Mouse (Mus musculus): ENCODE measurements around the gene Celf6. TPM values are rescaled to one million over a fixed set of nuclear protein-coding genes. Genes with fewer than 3 reads are reported as not detected.

Gene Celf6
- 0.06 TPM in 1 of 2 replicates, not detected in the other for polyA plus RNA-seq (2016; fragmentation: Nextera tagmentation; extraction: Ambion mirVana)

DNA sequence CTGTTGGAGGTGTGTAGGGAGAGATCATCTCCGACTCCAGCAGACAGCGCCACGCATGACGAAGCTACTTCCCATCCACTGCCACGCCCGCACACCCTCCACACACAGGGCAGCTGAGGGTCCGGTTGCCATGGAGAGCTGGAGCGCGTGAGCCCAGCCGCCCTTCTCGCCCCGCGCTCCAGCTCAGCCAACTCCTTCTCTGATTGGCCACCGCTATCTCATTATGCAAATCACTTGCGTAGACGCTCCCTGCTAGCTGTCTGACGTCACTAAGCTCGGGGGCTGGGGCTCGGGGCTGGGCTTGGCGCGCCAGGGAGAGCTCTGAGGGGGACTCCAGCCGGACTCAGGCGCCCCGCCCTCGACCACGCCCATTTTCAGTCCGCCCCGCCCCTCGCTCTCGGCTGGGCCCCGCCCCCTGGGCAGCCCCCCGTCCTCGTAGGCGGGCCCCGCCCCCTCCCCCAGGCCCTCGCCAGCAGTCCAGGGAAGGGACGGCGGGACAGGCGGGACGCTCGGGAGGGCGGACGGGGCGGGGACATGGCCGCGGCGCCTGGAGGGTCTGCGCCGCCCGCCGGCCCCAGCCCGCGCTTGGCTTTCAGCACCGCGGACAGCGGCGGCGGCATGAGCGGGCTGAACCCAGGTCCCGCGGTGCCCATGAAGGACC lies at the start of gene Celf6:
TSS of gene Celf6 (plus strand) at position 74 of the 661 bp plus-strand sequence.
- peaks cover 42% of the 10 kb centered on the region for H3K27me3 ChIP-seq (ENCODE audit: insufficient read depth, poor library complexity, severe bottlenecking)
- under 1% methylated on average over 59 of the region's 61 CpGs for WGBS

GRCm38 (mm10) chr9:59528274-59528673 lies 49.4 kb upstream of the Celf6 start:
- Histone ChIP-seq H3K4me1 (no peaks in the 10 kb centered on the region), H3K36me3 (no peaks in the 10 kb centered on the region), H3K4me3 (no peak overlapping the region), H3K27me3 (ENCODE audit: insufficient read depth, poor library complexity, severe bottlenecking) (no peaks in the 10 kb centered on the region), H3K27ac (no peak overlapping the region), H3K9me3 (no peaks in the 10 kb centered on the region)
- WGBS, result 92% methylated on average over 2 of the region's 2 CpGs
- DNase-seq (ENCODE audit: low spot score), result no peak

More for the DNA sequence above, at the start of gene Celf6:
- Histone ChIP-seq H3K9me3 (no peaks in the 10 kb centered on the region), H3K4me1 (peaks cover 17% of the 10 kb centered on the region), H3K27ac (no peak within 1 kb of the TSS), H3K36me3 (no peaks in the 10 kb centered on the region), H3K4me3 (peak within 1 kb of the TSS; percentile 58)
- DNase-seq (ENCODE audit: low spot score), result peak; percentile 100

DNA sequence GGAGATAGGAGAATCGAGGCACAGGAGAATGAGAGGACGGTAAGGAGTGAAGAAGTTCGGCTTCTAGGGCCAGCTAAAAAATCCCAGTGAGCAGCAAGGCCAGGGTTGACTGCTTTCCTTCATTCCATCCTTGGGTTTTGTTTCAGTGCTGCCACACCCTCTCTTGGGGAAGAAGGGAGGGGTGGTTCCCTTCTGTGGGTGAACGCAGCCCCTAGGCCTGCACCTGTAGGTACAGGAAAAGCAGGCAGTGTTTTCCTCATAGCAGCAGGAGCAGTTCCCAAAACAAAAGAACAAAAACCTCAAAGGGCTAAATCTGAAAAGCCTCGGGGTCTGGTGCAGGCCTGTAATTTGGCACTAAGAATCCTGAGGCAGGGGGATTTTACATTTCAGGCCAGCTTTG lies 46.1 kb upstream of the Celf6 start:
- H3K9me3 ChIP-seq, result no peaks in the 10 kb centered on the region
- H3K27ac ChIP-seq, result no peak overlapping the region
- DNase-seq (ENCODE audit: low spot score), result no peak
- H3K4me1 ChIP-seq, result no peaks in the 10 kb centered on the region
- no peaks in the 10 kb centered on the region for H3K27me3 ChIP-seq (ENCODE audit: insufficient read depth, poor library complexity, severe bottlenecking)
- no peaks in the 10 kb centered on the region for H3K36me3 ChIP-seq
- H3K4me3 ChIP-seq, result no peak overlapping the region
- WGBS, result 50% methylated on average over 5 of the region's 5 CpGs

- WGBS, result 72% methylated on average over 2 of the region's 2 CpGs
- H3K9me3 ChIP-seq, result no peaks in the 10 kb centered on the region
- no peaks in the 10 kb centered on the region for H3K4me1 ChIP-seq
- no peak overlapping the region for H3K27ac ChIP-seq
- no peaks in the 10 kb centered on the region for H3K27me3 ChIP-seq (ENCODE audit: insufficient read depth, poor library complexity, severe bottlenecking)
- H3K4me3 ChIP-seq, result no peak overlapping the region
- no peaks in the 10 kb centered on the region for H3K36me3 ChIP-seq
- no peak for DNase-seq (ENCODE audit: low spot score)
Observed at GRCm38 (mm10) chr9:59533422-59533821, 44.3 kb upstream of the Celf6 start.

GRCm38 (mm10) chr9:59533889-59534288 lies 43.8 kb upstream of the Celf6 start:
- Histone ChIP-seq H3K4me1 (0 out of 2 replicates have a peak, but pooled peaks cover under 1% of the 10 kb centered on the region), H3K27me3 (ENCODE audit: insufficient read depth, poor library complexity, severe bottlenecking) (no peaks in the 10 kb centered on the region), H3K9me3 (no peaks in the 10 kb centered on the region), H3K36me3 (no peaks in the 10 kb centered on the region), H3K4me3 (no peak overlapping the region), H3K27ac (no peak overlapping the region)
- DNase-seq (ENCODE audit: low spot score), result no peak
- WGBS, result 73% methylated on average over 4 of the region's 4 CpGs

DNA sequence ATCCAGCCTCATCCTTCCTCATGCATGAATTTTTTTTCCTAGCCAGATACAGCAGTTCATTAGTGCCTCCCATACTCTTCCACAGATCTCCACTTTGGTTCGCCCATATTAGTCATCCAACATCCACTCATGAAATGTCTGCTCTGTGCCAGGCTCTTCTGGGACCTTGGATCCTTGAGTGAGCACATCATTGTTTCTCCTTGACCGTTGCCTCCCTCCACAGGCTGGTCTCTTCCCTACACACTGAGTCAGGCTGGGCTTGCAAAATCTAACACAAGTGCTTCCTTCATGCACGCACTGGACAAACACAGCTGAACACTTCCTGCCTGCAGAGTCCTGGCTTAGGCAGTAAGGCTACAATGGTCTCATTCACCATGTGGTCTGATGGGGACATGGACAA lies 40.1 kb upstream of the Celf6 start:
- WGBS, result 68% methylated on average over 3 of the region's 3 CpGs
- peaks cover 21% of the 10 kb centered on the region for H3K4me1 ChIP-seq
- H3K9me3 ChIP-seq, result no peaks in the 10 kb centered on the region
- no peak for DNase-seq (ENCODE audit: low spot score)
- H3K27ac ChIP-seq, result no peak overlapping the region
- H3K36me3 ChIP-seq, result no peaks in the 10 kb centered on the region
- no peak overlapping the region for H3K4me3 ChIP-seq
- H3K27me3 ChIP-seq (ENCODE audit: insufficient read depth, poor library complexity, severe bottlenecking), result no peaks in the 10 kb centered on the region

DNA sequence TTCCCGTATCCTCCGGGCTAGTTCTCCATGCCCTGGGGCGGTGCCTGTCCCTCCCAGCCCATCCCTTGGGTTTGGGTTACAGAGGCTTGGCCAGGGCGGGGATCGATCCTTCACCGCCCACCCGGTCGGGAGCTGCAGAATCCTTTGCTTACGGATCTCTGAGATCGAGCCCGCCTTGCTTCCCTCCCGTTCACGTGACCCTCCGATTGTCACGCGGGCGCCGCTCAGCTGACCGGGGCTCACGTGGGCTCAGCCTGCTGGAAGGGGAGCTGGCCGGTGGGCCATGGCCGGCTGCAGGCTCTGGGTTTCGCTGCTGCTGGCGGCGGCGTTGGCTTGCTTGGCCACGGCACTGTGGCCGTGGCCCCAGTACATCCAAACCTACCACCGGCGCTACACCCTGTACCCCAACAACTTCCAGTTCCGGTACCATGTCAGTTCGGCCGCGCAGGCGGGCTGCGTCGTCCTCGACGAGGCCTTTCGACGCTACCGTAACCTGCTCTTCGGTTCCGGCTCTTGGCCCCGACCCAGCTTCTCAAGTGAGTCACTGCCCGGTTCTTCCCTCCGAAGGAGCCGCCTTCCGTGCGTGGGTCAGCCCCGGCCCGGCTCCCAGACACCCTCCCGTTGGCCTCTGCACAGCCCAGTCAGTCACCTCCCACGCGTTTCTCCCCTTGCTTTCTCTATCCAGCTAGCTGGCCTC lies 38.1 kb upstream of the Celf6 start, which contains the start of the genes Hexa and Tmem202:
TSS of gene Hexa (plus strand) at position 100 of the 697 bp plus-strand sequence.
TSS of gene Tmem202 (minus strand) at position 407 of the 697 bp plus-strand sequence.
- no peaks in the 10 kb centered on the region for H3K27me3 ChIP-seq (ENCODE audit: insufficient read depth, poor library complexity, severe bottlenecking)
- 2% methylated on average over 55 of the region's 55 CpGs for WGBS
- peak within 1 kb of the TSS; percentile 91 for H3K27ac ChIP-seq
- peaks cover 27% of the 10 kb centered on the region for H3K4me1 ChIP-seq
- DNase-seq (ENCODE audit: low spot score), result peak; percentile 94
- no peaks in the 10 kb centered on the region for H3K9me3 ChIP-seq
- peak within 1 kb of the TSS; percentile 76 for H3K4me3 ChIP-seq
- H3K36me3 ChIP-seq, result no peaks in the 10 kb centered on the region

DNA sequence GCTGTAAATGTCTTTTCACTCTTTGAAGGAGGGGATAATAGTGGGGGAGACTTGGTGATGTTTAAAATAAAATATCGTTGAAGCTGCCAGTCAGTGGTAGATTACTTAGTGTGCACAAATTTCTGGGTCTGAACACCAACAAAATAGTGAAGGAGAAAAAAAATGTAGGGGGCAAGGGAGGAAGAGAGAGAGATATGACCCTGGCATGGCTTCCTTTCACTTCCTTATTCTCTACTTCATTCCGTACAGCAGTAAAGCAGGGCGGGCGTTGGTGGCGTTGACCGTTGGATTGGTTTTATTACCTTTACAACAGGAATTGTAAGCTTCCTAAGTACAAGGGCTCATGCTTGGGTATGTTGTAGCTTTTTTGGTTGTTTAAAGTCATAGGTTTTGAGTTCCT lies 36.1 kb upstream of the Celf6 start:
- H3K4me3 ChIP-seq, result no peak overlapping the region
- WGBS, result 85% methylated on average over 6 of the region's 6 CpGs
- no peak for DNase-seq (ENCODE audit: low spot score)

DNA sequence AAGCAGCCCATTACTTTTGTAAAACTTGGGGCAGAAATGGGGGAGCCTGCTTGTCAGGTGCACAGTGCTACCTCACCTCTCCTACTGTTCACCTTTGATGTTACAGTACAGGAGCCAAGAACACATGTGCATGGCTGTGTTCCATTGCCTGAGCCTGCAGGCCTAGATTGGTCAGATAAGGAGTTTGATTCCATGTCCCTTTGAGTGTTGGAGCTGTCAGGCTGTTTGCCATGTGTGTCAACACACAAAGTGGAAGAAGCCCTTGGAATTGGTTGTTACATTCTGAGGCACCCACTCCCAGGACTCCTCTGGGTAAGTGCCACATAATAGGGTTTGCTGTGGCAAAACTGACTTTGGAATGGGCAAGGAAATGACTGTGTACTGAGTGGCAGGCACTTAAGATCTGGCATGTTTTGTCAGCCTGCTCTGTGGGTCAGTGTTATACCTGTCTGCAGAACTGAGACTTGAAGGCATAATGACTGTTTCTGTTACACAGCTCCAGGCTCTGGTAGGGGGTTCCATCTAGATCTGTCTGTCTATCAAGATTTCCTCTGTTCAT lies 34.9 kb upstream of the Celf6 start:
- H3K9me3 ChIP-seq, result no peaks in the 10 kb centered on the region
- H3K27ac ChIP-seq, result no peak overlapping the region
- DNase-seq (ENCODE audit: low spot score), result no peak
- H3K4me3 ChIP-seq, result no peak overlapping the region
- H3K36me3 ChIP-seq, result peaks cover 6% of the 10 kb centered on the region; the same call in 1 of the 2 replicates
- peaks cover 33% of the 10 kb centered on the region for H3K4me1 ChIP-seq
- no peaks in the 10 kb centered on the region for H3K27me3 ChIP-seq (ENCODE audit: insufficient read depth, poor library complexity, severe bottlenecking)

More for the DNA sequence above, 36.1 kb upstream of the Celf6 start:
- peaks cover 31% of the 10 kb centered on the region for H3K4me1 ChIP-seq
- no peak overlapping the region for H3K27ac ChIP-seq
- H3K9me3 ChIP-seq, result no peaks in the 10 kb centered on the region
- no peaks in the 10 kb centered on the region for H3K27me3 ChIP-seq (ENCODE audit: insufficient read depth, poor library complexity, severe bottlenecking)
- peaks cover 3% of the 10 kb centered on the region; the same call in 1 of the 2 replicates for H3K36me3 ChIP-seq

- H3K27me3 ChIP-seq (ENCODE audit: insufficient read depth, poor library complexity, severe bottlenecking), result no peaks in the 10 kb centered on the region
- peaks cover 26% of the 10 kb centered on the region for H3K4me1 ChIP-seq
- H3K36me3 ChIP-seq, result peaks cover 12% of the 10 kb centered on the region; the same call in 1 of the 2 replicates
- no peaks in the 10 kb centered on the region for H3K9me3 ChIP-seq
- H3K27ac ChIP-seq, result no peak overlapping the region
- no peak for DNase-seq (ENCODE audit: low spot score)
- no peak overlapping the region for H3K4me3 ChIP-seq
- WGBS, result 54% methylated on average over 5 of the region's 5 CpGs
Observed at GRCm38 (mm10) chr9:59544739-59545138, 33.0 kb upstream of the Celf6 start.

GRCm38 (mm10) chr9:59547869-59548268 lies 29.8 kb upstream of the Celf6 start:
- H3K4me1 ChIP-seq, result peaks cover 26% of the 10 kb centered on the region
- no peaks in the 10 kb centered on the region for H3K9me3 ChIP-seq
- WGBS, result 86% methylated on average over 1 of the region's 1 CpGs
- H3K27me3 ChIP-seq (ENCODE audit: insufficient read depth, poor library complexity, severe bottlenecking), result no peaks in the 10 kb centered on the region
- H3K36me3 ChIP-seq, result peaks cover 15% of the 10 kb centered on the region; the same call in 1 of the 2 replicates
- H3K27ac ChIP-seq, result no peak overlapping the region
- H3K4me3 ChIP-seq, result no peak overlapping the region
- DNase-seq (ENCODE audit: low spot score), result no peak

DNA sequence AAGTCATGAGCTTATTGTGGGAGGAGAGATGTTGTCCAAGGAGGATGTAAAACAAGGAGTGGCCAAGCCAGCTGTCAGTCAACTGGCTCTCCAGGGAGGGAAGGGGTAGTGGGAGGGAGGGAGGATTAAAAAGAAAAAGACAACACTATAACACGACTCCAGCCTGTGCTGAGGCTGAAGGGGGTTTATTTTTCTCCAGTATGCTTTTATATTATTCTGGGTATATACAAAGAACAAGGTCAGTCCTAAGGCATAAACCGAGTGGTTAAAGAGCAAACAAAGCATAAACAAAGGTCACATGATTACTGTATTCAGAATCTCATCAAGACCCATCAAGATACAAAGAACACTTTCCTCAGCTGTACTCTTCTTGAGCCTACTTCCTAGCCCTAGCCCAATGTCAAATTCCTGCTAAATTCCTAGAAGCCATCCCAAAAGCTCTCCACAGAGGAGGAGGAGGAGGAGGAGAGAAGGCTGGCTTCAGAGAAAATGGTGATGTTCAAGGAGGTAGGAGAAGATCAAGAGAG lies 28.7 kb upstream of the Celf6 start:
- H3K4me3 ChIP-seq, result no peak overlapping the region
- no peak for DNase-seq (ENCODE audit: low spot score)
- no peak overlapping the region for H3K27ac ChIP-seq
- H3K36me3 ChIP-seq, result peaks cover 18% of the 10 kb centered on the region
- peaks cover 25% of the 10 kb centered on the region for H3K4me1 ChIP-seq
- no peaks in the 10 kb centered on the region for H3K27me3 ChIP-seq (ENCODE audit: insufficient read depth, poor library complexity, severe bottlenecking)
- no peaks in the 10 kb centered on the region for H3K9me3 ChIP-seq
- WGBS, result 60% methylated on average over 2 of the region's 2 CpGs

GRCm38 (mm10) chr9:59550077-59550476 lies 27.6 kb upstream of the Celf6 start:
- no peak for DNase-seq (ENCODE audit: low spot score)

More at GRCm38 (mm10) chr9:59550077-59550476, 27.6 kb upstream of the Celf6 start:
- H3K9me3 ChIP-seq, result no peaks in the 10 kb centered on the region
- no peaks in the 10 kb centered on the region for H3K27me3 ChIP-seq (ENCODE audit: insufficient read depth, poor library complexity, severe bottlenecking)
- 82% methylated on average over 4 of the region's 4 CpGs for WGBS
- H3K27ac ChIP-seq, result no peak overlapping the region
- H3K4me1 ChIP-seq, result peaks cover 19% of the 10 kb centered on the region
- H3K36me3 ChIP-seq, result peaks cover 22% of the 10 kb centered on the region
- H3K4me3 ChIP-seq, result no peak overlapping the region
